Mouse (Mus musculus): ENCODE data around the gene Tmigd3. TPM values are rescaled to one million over a fixed set of nuclear protein-coding genes. Genes with fewer than 3 reads are reported as not detected.

Gene Tmigd3
- polyA plus RNA-seq, 1 experiment from 2014 or later: 0.44 TPM

DNA sequence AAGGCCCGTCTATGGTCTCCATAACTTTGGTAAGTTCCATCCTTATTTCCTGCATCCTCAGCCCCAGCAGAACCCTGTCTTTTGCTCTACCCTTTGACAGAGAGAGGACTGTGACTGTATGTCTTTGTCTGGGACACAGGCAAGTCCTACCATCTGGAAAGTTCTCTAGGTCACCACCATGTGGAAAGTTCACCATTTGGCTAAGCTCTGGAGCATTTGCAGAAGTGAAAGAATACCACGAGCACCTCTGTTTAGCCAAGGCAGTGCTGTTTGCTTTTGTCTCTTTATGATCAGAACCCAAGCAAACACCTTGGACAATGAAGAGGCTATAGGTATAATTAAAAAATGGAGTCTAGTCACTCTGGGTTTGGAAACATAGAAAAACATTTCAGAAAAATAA lies 51.3 kb downstream of the Tmigd3 start:
- no peak overlapping the region for H3K4me3 ChIP-seq (ENCODE audit: low read depth, low read length)
- H3K9me3 ChIP-seq (ENCODE audit: control insufficient read depth): no peaks in the 10 kb centered on the region
- no peak for ATAC-seq
- 62% methylated on average over 2 of the region's 2 CpGs for WGBS
- no peaks in the 10 kb centered on the region for H3K27me3 ChIP-seq (replicated peaks; ENCODE audit: control insufficient read depth, insufficient read depth, low read length)
- H3K27ac ChIP-seq (ENCODE audit: low read depth, low read length): no peak overlapping the region
- H3K9ac ChIP-seq (ENCODE audit: low read depth, low read length): no peak overlapping the region
- H3K4me1 ChIP-seq (replicated peaks; ENCODE audit: control insufficient read depth, insufficient read depth, low read length): no peaks in the 10 kb centered on the region
- TF ChIP-seq CTCF (IDR thresholded peaks at IDR 0.05; ENCODE audit: low read depth): no peak
- no peak overlapping the region for H3K4me2 ChIP-seq (replicated peaks; ENCODE audit: low read depth)
- no peaks in the 10 kb centered on the region for H3K36me3 ChIP-seq (ENCODE audit: control insufficient read depth, insufficient read depth)

GRCm38 (mm10) chr3:105924616-105925015 lies 53.9 kb downstream of the Tmigd3 start:
- no peaks in the 10 kb centered on the region for H3K36me3 ChIP-seq (ENCODE audit: control insufficient read depth, insufficient read depth)
- WGBS: 81% methylated on average over 9 of the region's 9 CpGs
- no peak overlapping the region for H3K9ac ChIP-seq (ENCODE audit: low read depth, low read length)
- no peak overlapping the region for H3K4me3 ChIP-seq (ENCODE audit: low read depth, low read length)
- TF ChIP-seq CTCF (IDR thresholded peaks at IDR 0.05; ENCODE audit: low read depth): no peak
- ATAC-seq: no peak
- H3K27ac ChIP-seq (ENCODE audit: low read depth, low read length): no peak overlapping the region
- H3K4me2 ChIP-seq (replicated peaks; ENCODE audit: low read depth): no peak overlapping the region
- H3K4me1 ChIP-seq (replicated peaks; ENCODE audit: control insufficient read depth, insufficient read depth, low read length): no peaks in the 10 kb centered on the region
- no peaks in the 10 kb centered on the region for H3K27me3 ChIP-seq (replicated peaks; ENCODE audit: control insufficient read depth, insufficient read depth, low read length)
- H3K9me3 ChIP-seq (ENCODE audit: control insufficient read depth): no peaks in the 10 kb centered on the region

DNA sequence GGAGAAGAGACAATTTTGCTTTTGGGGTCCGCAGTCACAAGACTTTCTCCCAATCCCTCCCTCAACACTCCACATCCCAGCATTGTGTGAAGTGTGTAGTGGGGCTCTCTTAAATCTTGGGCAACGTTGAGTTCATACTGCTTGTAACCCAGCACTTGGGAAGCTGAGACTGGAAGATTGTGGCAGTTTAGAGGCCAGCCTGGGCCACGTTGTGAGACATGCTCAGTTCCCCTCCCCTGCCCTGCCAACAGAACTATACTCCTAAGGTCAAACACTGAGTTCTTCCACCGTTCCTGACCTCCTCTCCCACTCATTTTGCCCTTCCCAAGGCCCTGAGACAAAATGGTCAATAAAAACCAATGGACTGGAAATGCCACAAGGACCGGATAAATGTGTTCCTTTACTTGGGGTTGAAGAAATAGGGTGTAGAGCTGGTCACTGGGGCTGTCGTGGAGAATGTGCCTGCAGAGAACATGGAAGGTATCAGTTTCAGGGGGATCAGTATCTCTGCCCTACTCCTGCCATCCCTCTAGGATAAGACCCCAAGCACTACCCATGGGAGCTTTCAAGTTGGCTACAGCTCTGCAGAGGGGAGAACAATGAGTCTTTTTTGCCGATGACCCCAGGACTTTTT lies 57.0 kb downstream of the Tmigd3 start:
- no peak for ATAC-seq
- Histone ChIP-seq H3K36me3 (ENCODE audit: control insufficient read depth, insufficient read depth) (no peaks in the 10 kb centered on the region), H3K4me3 (ENCODE audit: low read depth, low read length) (no peak overlapping the region), H3K9ac (ENCODE audit: low read depth, low read length) (no peak overlapping the region), H3K9me3 (ENCODE audit: control insufficient read depth) (no peaks in the 10 kb centered on the region), H3K4me2 (replicated peaks; ENCODE audit: low read depth) (no peak overlapping the region), H3K4me1 (replicated peaks; ENCODE audit: control insufficient read depth, insufficient read depth, low read length) (no peaks in the 10 kb centered on the region), H3K27ac (ENCODE audit: low read depth, low read length) (no peak overlapping the region), H3K27me3 (replicated peaks; ENCODE audit: control insufficient read depth, insufficient read depth, low read length) (no peaks in the 10 kb centered on the region)
- no peak for TF ChIP-seq CTCF (IDR thresholded peaks at IDR 0.05; ENCODE audit: low read depth)
- 82% methylated on average over 7 of the region's 7 CpGs for WGBS

- Histone ChIP-seq H3K4me1 (replicated peaks; ENCODE audit: control insufficient read depth, insufficient read depth, low read length) (no peaks in the 10 kb centered on the region), H3K4me2 (replicated peaks; ENCODE audit: low read depth) (no peak overlapping the region), H3K27ac (ENCODE audit: low read depth, low read length) (no peak overlapping the region), H3K27me3 (replicated peaks; ENCODE audit: control insufficient read depth, insufficient read depth, low read length) (no peaks in the 10 kb centered on the region), H3K4me3 (ENCODE audit: low read depth, low read length) (no peak overlapping the region), H3K36me3 (ENCODE audit: control insufficient read depth, insufficient read depth) (no peaks in the 10 kb centered on the region), H3K9me3 (ENCODE audit: control insufficient read depth) (no peaks in the 10 kb centered on the region), H3K9ac (ENCODE audit: low read depth, low read length) (no peak overlapping the region)
- ATAC-seq: no peak
- WGBS: 88% methylated on average over 3 of the region's 3 CpGs
- TF ChIP-seq CTCF (IDR thresholded peaks at IDR 0.05; ENCODE audit: low read depth): no peak
Measured at GRCm38 (mm10) chr3:105928195-105928569, 57.5 kb downstream of the Tmigd3 start.

DNA sequence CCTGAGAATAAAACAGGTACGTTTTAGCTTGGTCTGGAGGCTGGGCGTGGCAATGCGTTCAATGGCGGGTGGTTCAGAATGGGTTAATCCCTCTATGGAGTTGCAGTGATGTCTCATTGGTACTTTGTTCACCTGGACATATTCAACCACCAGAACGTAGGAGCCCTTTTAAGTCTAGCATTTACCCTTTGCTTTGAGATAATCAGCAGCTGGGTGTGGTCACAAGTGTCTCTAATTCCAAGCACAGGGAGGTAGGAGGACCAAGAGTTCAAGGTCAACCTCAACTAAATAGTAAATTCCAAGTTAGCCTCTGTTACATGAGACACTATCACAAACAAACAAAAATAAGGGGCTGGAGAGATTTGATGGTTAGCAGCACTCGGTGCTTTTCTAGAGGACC lies 58.1 kb downstream of the Tmigd3 start:
- H3K4me1 ChIP-seq (replicated peaks; ENCODE audit: control insufficient read depth, insufficient read depth, low read length): no peaks in the 10 kb centered on the region
- H3K36me3 ChIP-seq (ENCODE audit: control insufficient read depth, insufficient read depth): no peaks in the 10 kb centered on the region
- 79% methylated on average over 6 of the region's 6 CpGs for WGBS
- H3K4me3 ChIP-seq (ENCODE audit: low read depth, low read length): no peak overlapping the region
- no peaks in the 10 kb centered on the region for H3K9me3 ChIP-seq (ENCODE audit: control insufficient read depth)
- no peak overlapping the region for H3K27ac ChIP-seq (ENCODE audit: low read depth, low read length)
- no peak for ATAC-seq
- H3K9ac ChIP-seq (ENCODE audit: low read depth, low read length): no peak overlapping the region
- no peak for TF ChIP-seq CTCF (IDR thresholded peaks at IDR 0.05; ENCODE audit: low read depth)
- no peak overlapping the region for H3K4me2 ChIP-seq (replicated peaks; ENCODE audit: low read depth)
- H3K27me3 ChIP-seq (replicated peaks; ENCODE audit: control insufficient read depth, insufficient read depth, low read length): no peaks in the 10 kb centered on the region

- H3K4me2 ChIP-seq (replicated peaks; ENCODE audit: low read depth): no peak overlapping the region
- no peak overlapping the region for H3K27ac ChIP-seq (ENCODE audit: low read depth, low read length)
- H3K9me3 ChIP-seq (ENCODE audit: control insufficient read depth): no peaks in the 10 kb centered on the region
- no peak overlapping the region for H3K9ac ChIP-seq (ENCODE audit: low read depth, low read length)
- no peak for ATAC-seq
- H3K36me3 ChIP-seq (ENCODE audit: control insufficient read depth, insufficient read depth): no peaks in the 10 kb centered on the region
- no peak for TF ChIP-seq CTCF (IDR thresholded peaks at IDR 0.05; ENCODE audit: low read depth)
- WGBS: 79% methylated on average over 7 of the region's 7 CpGs
- H3K27me3 ChIP-seq (replicated peaks; ENCODE audit: control insufficient read depth, insufficient read depth, low read length): no peaks in the 10 kb centered on the region
- H3K4me1 ChIP-seq (replicated peaks; ENCODE audit: control insufficient read depth, insufficient read depth, low read length): no peaks in the 10 kb centered on the region
- H3K4me3 ChIP-seq (ENCODE audit: low read depth, low read length): no peak overlapping the region
Measured at GRCm38 (mm10) chr3:105929821-105930220, 59.1 kb downstream of the Tmigd3 start.

DNA sequence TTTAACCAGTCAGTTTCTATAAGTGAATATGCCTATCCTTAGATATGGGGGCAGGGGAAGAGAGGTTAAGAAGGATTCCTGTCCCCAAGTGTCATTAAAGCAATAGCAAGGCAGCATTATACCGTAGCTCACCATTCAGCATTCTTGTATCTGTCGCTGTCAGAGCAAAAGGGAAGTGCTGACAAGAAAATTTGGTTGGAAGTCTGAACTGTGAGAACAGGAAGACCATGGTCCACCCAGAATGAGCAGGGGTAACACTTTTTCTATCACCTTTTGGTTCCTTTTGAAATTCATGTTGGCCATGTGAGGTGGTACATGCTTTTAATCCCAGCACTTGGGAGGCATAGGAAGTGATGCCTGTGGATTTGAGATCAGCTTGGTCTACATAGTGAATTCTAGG lies 60.4 kb downstream of the Tmigd3 start:
- WGBS: 91% methylated on average over 2 of the region's 2 CpGs
- Histone ChIP-seq H3K9me3 (ENCODE audit: control insufficient read depth) (no peaks in the 10 kb centered on the region), H3K27me3 (replicated peaks; ENCODE audit: control insufficient read depth, insufficient read depth, low read length) (no peaks in the 10 kb centered on the region), H3K4me1 (replicated peaks; ENCODE audit: control insufficient read depth, insufficient read depth, low read length) (no peaks in the 10 kb centered on the region), H3K4me3 (ENCODE audit: low read depth, low read length) (no peak overlapping the region), H3K36me3 (ENCODE audit: control insufficient read depth, insufficient read depth) (no peaks in the 10 kb centered on the region), H3K9ac (ENCODE audit: low read depth, low read length) (no peak overlapping the region), H3K4me2 (replicated peaks; ENCODE audit: low read depth) (no peak overlapping the region), H3K27ac (ENCODE audit: low read depth, low read length) (no peak overlapping the region)
- ATAC-seq: no peak
- TF ChIP-seq CTCF (IDR thresholded peaks at IDR 0.05; ENCODE audit: low read depth): no peak
